Mouse (Mus musculus) urinary bladder, adult 2 months (tissue): ENCODE data around the gene Hcst. TPM values are rescaled to one million over a fixed set of nuclear protein-coding genes. Genes with fewer than 3 reads are reported as not detected.

Source experiments
- DNase-seq: peaks from one replicate; pipeline ENCODE4 v3.0.0; 2022; ENCODE audit warnings: low spot score
- polyA plus RNA-seq: library from polyadenylated mRNA; depleted of rRNA; stranded (reverse); fragments of >200 nt; gene quantifications from 2 replicates; pipeline ENCODE4 v1.2.3, GENCODE M21; 2012; rRNA removed

Hcst gene
- 3.3 and 3.8 TPM in 2 replicates for polyA plus RNA-seq

DNA sequence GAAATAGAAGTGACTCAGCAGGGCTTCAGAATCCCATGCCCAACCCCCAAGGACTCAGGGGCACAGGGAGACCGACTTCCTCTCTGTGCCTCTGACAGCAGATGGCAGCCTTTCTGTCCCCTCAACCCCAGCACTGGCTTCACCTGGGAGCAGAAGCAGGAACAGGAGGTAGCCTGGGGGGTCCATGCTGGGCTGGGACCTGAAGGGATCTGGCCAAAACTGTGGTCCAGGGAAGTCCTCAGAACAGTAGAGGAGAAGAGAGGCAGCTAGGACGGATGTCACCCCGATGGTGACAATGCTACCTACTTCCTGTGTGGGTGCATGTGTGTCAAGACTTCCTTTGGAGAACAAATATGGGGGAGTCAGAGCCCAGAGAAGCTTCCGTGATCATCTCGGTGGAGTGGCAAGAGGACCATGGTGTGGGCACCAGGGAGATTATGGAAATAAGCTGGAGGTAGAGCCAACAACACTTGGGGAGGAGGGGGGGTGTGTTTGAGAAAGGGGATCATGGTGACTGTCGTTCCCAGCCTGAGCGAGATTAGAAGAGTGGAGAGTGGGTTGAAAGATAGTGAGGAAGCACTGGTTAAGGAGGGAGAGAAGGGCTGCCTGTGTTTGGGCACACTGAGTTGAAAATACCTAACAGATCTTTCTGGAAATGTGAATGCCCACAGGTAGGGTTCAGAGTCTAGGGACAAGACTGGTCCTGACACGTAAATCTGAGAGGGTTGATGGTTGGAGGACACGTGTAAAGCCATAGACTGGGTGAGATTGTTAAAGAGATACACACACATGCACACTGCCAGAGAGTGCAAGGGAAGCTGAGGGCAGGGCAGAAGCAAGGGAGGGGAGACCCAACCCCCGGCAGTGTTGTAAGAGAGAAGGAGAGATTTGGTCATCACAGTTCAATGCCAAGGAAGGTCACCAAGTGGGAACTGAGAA, at the start of gene Hcst:
Gene Hcst (minus strand): TSS at position 294 of the 939 bp plus-strand sequence.
- no peak for DNase-seq

- DNase-seq: no peak
Measured at GRCm38 (mm10) chr7:30464816-30465300, 45.2 kb upstream of the Hcst start.

DNA sequence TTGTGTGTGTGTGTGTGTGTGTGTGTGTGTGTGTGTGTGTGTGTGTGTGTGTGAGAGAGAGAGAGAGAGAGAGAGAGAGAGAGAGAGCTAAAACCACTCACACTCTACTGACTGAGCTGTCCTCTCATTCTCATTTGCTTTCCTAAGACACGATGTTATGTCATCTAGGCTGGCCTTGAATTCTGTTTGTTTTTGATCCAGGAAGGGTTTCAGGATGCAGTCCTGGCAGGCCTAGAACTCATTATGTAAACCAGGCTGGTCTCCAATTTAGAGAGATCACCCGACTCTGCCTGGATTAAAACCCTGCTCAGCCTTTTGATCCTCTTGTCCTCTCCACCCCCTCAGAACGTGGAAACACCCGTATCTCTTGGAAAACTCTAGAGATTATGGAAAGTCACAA, 44.3 kb upstream of the Hcst start:
- DNase-seq: no peak

GRCm38 (mm10) chr7:30463568-30463967, 43.9 kb upstream of the Hcst start:
- no peak for DNase-seq

DNA sequence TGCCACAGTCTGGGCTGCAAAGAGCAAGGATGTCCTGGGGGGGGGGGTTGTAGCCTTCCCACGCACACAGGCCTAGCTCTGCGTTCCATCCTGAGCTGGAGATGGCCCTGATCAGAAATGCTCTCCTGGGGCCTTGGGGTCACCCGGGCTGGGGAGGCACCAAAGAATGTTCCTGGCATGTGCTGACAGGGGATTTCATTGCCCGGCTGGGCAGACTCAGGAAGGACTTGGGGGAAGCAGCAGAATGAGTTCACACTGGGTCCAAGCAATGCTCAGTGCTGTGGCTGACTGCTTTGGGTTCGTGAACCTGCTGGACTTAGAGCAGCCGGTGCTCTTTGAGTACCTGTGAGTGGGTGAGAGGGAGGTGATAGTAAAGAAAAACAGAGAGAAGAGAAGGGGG, 39.8 kb upstream of the Hcst start:
- DNase-seq: no peak

DNA sequence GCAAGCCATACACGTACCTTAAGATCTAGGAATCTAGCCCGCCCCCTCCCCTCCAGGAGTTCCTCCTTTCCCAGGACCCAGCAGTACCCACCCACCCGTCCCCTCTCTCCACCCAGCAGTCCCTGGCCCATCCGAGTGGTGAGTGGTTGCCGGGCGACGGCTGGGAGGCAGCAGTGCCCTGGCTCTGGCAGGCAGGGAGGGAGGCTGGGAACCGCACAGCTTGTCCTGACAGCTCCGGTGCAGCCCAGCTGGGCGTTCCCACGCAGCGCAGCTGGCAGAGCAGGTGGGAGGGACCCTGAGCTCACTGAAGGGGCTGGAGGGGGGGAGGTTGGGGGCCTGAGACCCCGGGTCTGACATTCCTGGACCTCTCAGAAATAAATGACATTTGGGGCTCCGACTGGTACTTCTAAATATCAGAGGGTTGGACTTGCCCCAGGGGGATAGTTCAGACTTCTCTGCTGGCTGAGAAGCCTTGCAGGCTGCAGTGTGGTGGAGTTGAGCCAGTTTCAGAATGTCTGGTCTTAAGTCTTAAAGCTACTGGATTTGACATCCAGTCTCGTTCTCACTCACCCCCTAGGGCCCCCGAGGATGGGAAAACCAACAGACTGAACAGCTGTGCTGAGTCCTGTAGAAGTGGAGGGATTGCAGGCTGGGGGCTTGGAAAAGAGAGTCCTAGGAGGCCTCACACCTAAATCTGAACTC, 38.1 kb upstream of the Hcst start, which contains the start of the genes Kirrel2 and Nphs1:
Gene Kirrel2 (minus strand): TSS at position 62 of the 702 bp plus-strand sequence.
Gene Nphs1 (plus strand): TSS at position 687 of the 702 bp plus-strand sequence.
- DNase-seq: no peak

DNA sequence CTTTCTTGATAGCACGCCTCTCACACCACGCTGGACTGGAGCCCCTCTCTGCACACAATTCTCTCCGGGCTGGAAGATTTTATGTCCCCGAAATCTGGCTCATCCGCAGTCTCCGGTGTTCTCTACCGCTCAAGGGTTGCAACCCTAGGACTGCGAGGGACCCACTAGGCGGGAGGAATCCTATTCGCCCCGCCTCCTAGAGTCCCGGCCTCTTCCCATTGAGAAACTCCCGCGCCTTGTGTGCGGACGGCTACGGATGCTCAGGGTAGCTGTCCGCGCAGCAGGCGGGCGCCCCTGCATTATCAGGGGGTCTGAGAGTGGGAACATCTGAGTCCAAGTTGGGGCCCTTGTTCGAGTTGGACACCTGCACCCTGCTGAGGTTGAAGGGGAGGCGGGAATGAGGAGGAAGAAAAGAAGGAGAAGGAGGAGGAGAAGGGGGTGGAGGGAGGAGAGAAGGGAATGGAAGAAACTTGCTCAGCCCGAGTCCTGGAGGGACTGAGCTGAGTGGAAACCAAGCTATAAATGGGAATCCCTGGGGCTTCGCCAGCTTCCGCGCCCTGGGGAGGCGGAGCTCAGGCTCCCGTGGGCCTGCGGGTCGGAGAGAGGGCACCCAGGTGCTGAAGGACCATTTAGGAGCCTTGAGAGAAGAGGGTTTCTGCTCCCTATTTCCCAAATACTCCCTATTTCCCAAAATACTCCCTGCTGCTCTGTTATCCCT, 37.4 kb upstream of the Hcst start:
- no peak for DNase-seq

- no peak for DNase-seq
Measured at GRCm38 (mm10) chr7:30456487-30456886, 36.8 kb upstream of the Hcst start.

DNA sequence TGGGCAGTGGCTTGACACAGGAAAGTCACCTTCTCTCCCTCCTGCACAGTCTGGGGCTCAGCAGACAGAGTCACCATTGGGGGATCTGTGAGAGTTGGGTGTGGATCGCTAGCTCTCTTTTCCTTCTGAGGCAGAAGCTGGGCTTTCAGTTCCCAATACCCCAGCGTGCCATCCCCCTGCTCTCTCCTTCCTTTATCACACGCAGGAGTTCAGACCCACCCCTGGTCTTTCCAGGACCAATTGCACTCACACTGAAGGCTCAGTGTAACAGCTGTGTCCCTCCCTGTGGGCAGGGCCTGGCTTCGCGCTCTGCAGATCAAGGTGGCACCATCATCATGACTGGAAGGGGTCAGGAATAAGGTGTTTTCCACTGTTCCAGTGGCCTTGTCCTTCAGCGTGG, 34.6 kb upstream of the Hcst start:
- no peak for DNase-seq

- no peak for DNase-seq
Measured at GRCm38 (mm10) chr7:30453766-30454165, 34.1 kb upstream of the Hcst start.

DNA sequence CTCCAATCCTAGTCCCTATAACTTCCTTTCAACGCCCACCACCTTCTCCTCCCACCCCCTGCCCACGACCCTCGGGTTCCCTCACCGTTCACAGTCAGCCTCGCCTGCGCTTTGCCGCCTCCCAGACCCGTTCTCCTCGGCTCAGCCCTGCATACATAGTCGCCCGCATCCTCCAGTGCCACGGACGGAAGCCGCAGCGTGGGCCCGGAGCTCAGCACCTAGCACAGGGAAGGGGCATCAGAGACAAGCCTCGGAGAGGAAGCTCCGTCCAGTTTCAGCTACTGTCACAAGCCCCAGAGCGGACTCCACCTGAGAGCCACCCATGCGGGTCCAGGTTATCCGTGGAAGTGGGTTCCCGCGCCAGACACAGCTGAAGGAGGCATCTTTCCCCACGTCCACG, 33.7 kb upstream of the Hcst start:
- DNase-seq: no peak

GRCm38 (mm10) chr7:30450241-30450640, 30.6 kb upstream of the Hcst start:
- no peak for DNase-seq

GRCm38 (mm10) chr7:30444971-30445751, 25.5 kb upstream of the Hcst start, which contains the start of gene Aplp1:
Gene Aplp1 (minus strand): TSS chr7:30445535.
- peak; percentile 38 for DNase-seq

DNA sequence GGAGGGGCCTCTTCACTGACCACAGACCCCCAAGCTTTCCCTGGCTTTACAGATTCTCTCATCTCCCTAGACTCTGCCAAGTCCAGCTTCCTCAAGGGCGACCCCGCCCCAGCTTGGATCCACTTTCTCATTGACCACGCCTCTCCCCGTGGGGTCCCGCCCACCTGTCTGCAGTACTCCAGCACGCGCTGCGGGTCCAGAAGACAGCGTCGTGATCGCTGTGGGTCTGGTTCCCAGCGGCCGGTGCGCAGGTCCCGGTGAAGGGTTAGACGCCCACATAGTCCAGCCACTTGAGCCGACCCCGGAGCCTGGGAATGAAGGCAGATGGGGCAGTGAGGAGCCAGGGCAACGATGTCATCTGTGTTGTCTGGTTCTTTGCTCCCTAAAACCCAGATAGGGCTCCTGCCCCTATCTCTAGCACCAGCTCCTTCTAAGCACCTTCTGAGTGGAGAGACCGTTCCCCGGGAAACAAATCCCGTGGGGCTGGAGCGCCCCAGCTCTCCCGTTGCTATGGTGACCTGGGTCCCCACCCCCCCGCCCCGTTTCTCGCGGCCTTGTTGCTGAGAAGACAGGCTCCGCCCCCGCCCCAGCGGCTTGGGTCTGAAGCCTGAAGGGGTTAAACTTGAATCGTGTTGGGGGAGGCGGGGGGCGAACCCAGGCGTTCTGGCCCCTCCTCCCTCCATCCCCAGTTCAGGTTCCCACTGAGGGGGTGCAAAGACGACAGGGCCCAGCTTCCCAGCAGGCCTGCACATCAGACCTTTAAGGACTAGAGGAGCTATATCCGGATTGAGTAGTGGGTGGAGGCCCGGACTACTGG, 24.7 kb upstream of the Hcst start:
- no peak for DNase-seq

DNA sequence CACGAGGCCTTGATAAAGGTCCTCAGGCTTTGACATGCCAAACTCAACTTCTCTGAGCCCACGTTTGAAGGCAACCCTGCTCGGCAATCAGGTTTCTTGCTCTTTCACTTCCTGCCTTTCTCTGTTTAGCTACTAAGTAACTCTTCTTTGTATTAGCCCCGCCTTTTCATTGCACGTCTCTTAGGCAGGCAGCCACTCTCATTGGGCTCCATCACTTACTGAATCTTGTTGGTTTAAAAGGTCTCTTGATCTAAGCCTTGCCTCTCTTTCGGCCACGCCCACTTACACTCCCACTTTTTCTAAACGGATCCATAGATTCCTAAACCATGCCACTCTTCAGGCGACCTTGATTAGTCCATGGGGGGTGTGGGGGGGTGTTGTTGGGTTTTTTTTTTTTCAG, 24.0 kb upstream of the Hcst start:
- DNase-seq: no peak

DNA sequence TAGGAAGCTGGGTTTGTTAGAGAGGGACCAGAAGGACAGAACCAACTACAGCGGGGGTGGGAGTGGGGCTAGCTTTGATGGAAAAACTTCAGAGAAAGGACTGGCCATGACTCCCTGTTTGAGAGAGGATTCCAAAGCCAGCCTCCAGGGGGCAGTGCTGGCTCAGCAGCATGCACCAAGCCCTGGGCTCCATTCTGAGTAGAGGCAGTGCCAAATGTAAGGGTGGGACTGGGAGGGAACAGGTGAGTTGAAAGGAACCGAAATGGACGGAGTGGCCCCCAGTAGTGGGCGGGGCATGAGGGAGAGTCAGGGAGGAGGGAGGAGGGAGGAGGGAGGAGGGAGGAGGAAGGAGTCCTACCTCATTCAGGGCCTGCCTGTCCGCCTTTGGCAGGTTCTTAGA, 21.0 kb upstream of the Hcst start:
- no peak for DNase-seq

DNA sequence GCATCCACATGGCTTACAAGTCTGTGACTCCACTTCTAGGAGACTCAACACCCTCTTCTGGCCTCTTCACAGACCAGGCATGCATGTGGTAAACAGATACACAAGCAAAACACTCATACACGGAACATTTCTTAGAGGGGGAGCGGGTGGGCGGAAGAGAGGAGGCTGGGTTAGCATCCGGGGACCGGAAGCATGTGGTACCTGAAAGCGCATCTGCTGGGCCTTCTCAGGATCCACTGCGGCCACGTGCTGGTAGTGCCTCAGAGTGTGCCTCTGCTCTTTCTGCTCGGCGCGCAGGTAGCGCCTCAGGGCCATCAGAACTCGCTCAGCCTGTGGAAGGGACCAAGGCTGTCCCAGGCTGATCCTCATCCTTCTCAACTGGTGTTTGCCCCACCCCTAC, 20.1 kb upstream of the Hcst start:
- DNase-seq: no peak

DNA sequence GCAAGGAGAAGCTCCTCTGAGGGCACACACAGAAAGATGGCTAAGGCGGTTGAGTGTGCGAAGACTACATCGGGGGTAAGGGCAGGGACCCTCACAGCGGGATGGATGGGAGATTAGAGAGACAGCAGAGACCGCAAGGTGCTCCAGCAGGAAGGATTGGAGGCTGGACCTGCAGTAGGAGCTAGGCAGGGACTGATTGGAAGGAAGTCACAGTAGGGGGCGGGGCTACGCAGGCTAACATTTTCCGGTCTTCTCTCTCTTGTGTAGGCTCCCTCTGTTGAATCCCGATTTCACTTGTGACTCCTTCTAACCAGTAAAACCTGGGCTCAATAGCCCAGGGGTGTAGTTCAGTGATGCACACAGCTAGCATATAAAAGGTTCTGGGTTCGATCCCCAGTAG, 17.2 kb upstream of the Hcst start:
- DNase-seq: no peak

- no peak for DNase-seq
Measured at GRCm38 (mm10) chr7:30435156-30435555, 15.5 kb upstream of the Hcst start.

GRCm38 (mm10) chr7:30434701-30435100, 15.0 kb upstream of the Hcst start:
- DNase-seq: no peak
